Mouse (Mus musculus) olfactory bulb, adult 2 months (tissue): ENCODE results near the gene 1110012L19Rik. TPM values are rescaled to one million over a fixed set of nuclear protein-coding genes. Genes with fewer than 3 reads are reported as not detected.
A peak's percentile ranks its signal among the peaks of the same experiment; 100 is the strongest.
"Not testable (repeated sequence)": the region's sequence is repeated elsewhere in the genome, so short reads cannot be mapped to it uniquely, and the experiment has no call there.

ENCODE experiments used
- H3K27ac ChIP-seq: fragments of 200-500 bp; 2 replicates; pipeline ENCODE4 v1.5.1; 2012; ENCODE audit warnings: low read depth, low read length; ENCODE audit not compliant: insufficient read depth
- H3K4me1 ChIP-seq: fragments of 200-500 bp; 2 replicates; pipeline ENCODE4 v1.6.1; 2012; ENCODE audit warnings: low read length; ENCODE audit not compliant: control insufficient read depth, insufficient read depth
- H3K4me3 ChIP-seq: fragments of 200-500 bp; 2 replicates; pipeline ENCODE4 v1.5.1; 2012; ENCODE audit warnings: mild to moderate bottlenecking, low read depth, low read length, moderate library complexity; ENCODE audit not compliant: insufficient read depth
- CTCF ChIP-seq: fragments of 200-500 bp; IDR thresholded peaks from 2 replicates; pipeline ENCODE4 v1.5.1; 2012; ENCODE audit warnings: low read depth, mild to moderate bottlenecking, low read length, moderate library complexity; ENCODE audit not compliant: insufficient read depth
- POLR2A ChIP-seq: fragments of 200-500 bp; IDR thresholded peaks from 2 replicates; pipeline ENCODE4 v1.6.1; 2012; ENCODE audit warnings: mild to moderate bottlenecking, low read depth, low read length, moderate library complexity; ENCODE audit not compliant: insufficient read depth
- WGBS: fragments of 180-500 bp; shearing (Covaris S2); methylation state at CpG from one replicate; pipeline ENCODE4 v1.1.7; 2018; 5-methylcytosine and 5-hydroxymethylcytosine counted together
- polyA plus RNA-seq: library from polyadenylated mRNA; stranded (reverse); fragments of >200 nt; gene quantifications from 2 replicates; pipeline ENCODE4 v1.2.4, GENCODE M21; 2012; ENCODE audit warnings: low replicate concordance; ENCODE audit not compliant: missing spikeins, insufficient read depth, insufficient read length

Gene 1110012L19Rik
- polyA plus RNA-seq, 1 experiment: not detected

GRCm38 (mm10) chrX:70385962-70386351, 280 bp downstream of the 1110012L19Rik start:
- peak overlapping the region; percentile 54 for H3K4me3 ChIP-seq
- 22% methylated on average over 11 of the region's 11 CpGs for WGBS
- TF ChIP-seq CTCF (no peak), POLR2A (no peak)
- H3K27ac ChIP-seq: no peak overlapping the region
- H3K4me1 ChIP-seq: no peaks in the 10 kb centered on the region

DNA sequence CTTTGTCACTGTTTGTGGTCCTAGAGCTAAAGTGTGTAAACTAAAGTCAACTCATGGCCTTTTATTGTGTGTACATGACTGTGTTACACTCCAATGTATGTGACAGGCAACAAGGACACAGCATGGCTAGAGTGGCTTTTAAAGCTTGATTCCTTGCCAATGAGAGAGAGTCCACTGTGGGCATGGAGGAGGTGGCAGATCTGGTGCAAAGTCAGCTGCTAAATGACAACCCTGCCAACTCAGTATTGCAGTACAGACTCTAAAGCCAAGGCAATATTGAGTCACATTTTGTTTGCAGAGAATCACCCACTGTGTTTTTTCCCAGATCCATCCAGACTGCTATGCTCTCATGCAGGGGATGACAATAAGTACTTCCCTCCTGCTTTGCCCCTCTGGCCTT, 7.0 kb downstream of the 1110012L19Rik start:
- not testable (repeated sequence) for H3K27ac ChIP-seq, H3K4me3 ChIP-seq, H3K4me1 ChIP-seq

DNA sequence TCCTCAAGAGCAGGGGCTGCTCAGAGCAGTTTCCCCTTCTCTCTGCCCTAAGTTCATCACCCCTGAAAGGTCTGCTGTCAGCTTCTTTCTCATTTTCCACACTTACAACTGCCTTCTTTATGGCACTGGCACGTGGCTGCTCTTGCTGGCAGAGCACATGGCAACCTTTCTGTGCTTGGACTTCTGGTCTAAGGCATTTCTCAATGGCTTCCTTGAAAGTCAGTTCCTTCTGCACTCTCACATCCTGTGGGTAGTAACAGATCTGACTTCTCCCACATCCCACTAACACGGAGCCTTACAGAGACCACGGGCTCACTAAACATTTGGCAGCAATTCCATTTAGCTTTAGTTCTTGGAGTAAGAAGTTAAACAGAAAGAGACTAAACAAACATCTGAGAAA, 39.8 kb downstream of the 1110012L19Rik start:
- not testable (repeated sequence) for H3K4me3 ChIP-seq, H3K27ac ChIP-seq, H3K4me1 ChIP-seq
- 56% methylated on average over 3 of the region's 3 CpGs for WGBS

Other genes with a start within 250 kb of the 1110012L19Rik start
- not detected in 2 replicates for gene Ids, start 20.8 kb upstream of the 1110012L19Rik start, polyA plus RNA-seq
- gene Tmem185a, start 91.3 kb downstream of the 1110012L19Rik start, polyA plus RNA-seq: not detected in 2 replicates